Mouse (Mus musculus): ENCODE results near the gene Clec2g.

DNA sequence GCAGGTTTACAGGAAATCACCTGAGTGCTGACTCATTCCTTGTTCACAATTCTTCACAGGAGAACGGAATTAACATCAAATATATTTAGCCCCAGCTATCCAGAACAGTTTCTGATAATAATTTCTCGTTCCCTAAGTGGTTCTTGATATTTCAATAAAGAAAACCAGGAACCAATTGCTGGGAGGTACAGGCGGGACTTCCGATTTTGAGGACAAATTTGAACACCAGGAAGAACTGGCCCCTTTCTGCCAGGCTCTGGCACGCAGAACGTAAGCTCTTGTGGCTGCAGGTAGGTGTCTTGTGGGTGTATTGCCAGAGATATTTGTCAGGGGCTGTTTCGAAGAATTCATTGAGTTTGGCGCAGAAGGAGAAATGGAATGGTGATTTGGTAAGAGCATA, 74.4 kb downstream of the Clec2g start:
- TF ChIP-seq ETS1 (conservative IDR thresholded peaks at IDR 0.05; ENCODE audit: low read depth, low read length) (no peak), CTCF (conservative IDR thresholded peaks at IDR 0.05 in 1 of 2, IDR thresholded peaks at IDR 0.05 in 1 of 2; ENCODE audit: low read depth in 2 of 2, low read length in 2 of 2) (no peak), CHD2 (IDR thresholded peaks at IDR 0.05; ENCODE audit: low read length) (no peak), SIN3A (IDR thresholded peaks at IDR 0.05; ENCODE audit: low read length) (no peak), MAZ (IDR thresholded peaks at IDR 0.05; ENCODE audit: low read depth, low read length) (no peak), USF2 (conservative IDR thresholded peaks at IDR 0.05; ENCODE audit: low read depth, low read length) (no peak), MAX (IDR thresholded peaks at IDR 0.05; ENCODE audit: low read length) (no peak), ELF1 (IDR thresholded peaks at IDR 0.05; ENCODE audit: low read depth, low read length) (no peak), ZKSCAN1 (IDR thresholded peaks at IDR 0.05; ENCODE audit: borderline replicate concordance, low read depth, low read length) (no peak), MYC (IDR thresholded peaks at IDR 0.05; ENCODE audit: low read depth, low read length) (no peak)

Measured in CH12.LX (cell line).